Mouse (Mus musculus): ENCODE data around the gene Tas2r108. TPM values are rescaled to one million over a fixed set of nuclear protein-coding genes. Genes with fewer than 3 reads are reported as not detected.

Gene Tas2r108
- total RNA-seq (2021) = not detected

- intact Hi-C loops (cut with DNase I) = no loop called here
- no peak for DNase-seq
Measured at GRCm38 (mm10) chr6:40493229-40493628, at the start of gene Tas2r108. Gene Tas2r108 (plus strand): TSS chr6:40493529.

GRCm38 (mm10) chr6:40448626-40449025, 44.7 kb upstream of the Tas2r108 start:
- DNase-seq = no peak
- intact Hi-C loops (cut with DNase I) = no loop called here

GRCm38 (mm10) chr6:40454436-40455041, 38.8 kb upstream of the Tas2r108 start:
- intact Hi-C loops (cut with DNase I) = no loop called here
- DNase-seq = no peak

- intact Hi-C loops (cut with DNase I) = no loop called here
- no peak for DNase-seq
Measured at GRCm38 (mm10) chr6:40465710-40466109, 27.6 kb upstream of the Tas2r108 start.

- peak; percentile 89 to 92 for DNase-seq
Measured at GRCm38 (mm10) chr6:40470916-40471719, 22.2 kb upstream of the Tas2r108 start, which contains the start of gene Ssbp1. Gene Ssbp1 (plus strand): TSS chr6:40471352.

GRCm38 (mm10) chr6:40471720-40472010, 21.7 kb upstream of the Tas2r108 start:
- DNase-seq = no peak
- intact Hi-C loops (cut with DNase I) = loop anchor here (1.0 kb wide), 1 partner anchor 146 kb away; the partner anchor contains the start of gene Agk

More at GRCm38 (mm10) chr6:40470916-40471719, 22.2 kb upstream of the Tas2r108 start, which contains the start of gene Ssbp1:
- intact Hi-C loops (cut with DNase I) = loop anchor here (1.0 kb wide), 1 partner anchor 146 kb away; the partner anchor contains the start of gene Agk

GRCm38 (mm10) chr6:40476132-40476531, 17.2 kb upstream of the Tas2r108 start:
- intact Hi-C loops (cut with DNase I) = no loop called here
- no peak for DNase-seq

- intact Hi-C loops (cut with DNase I) = loop anchor here (2.0 kb wide), 1 partner anchor 209 kb away; no protein-coding TSS in a partner anchor
- DNase-seq = no peak
Measured at GRCm38 (mm10) chr6:40479705-40480104, 13.6 kb upstream of the Tas2r108 start.

GRCm38 (mm10) chr6:40482318-40482717, 11.0 kb upstream of the Tas2r108 start:
- DNase-seq = no peak
- intact Hi-C loops (cut with DNase I) = no loop called here

- no peak for DNase-seq
- intact Hi-C loops (cut with DNase I) = no loop called here
Measured at GRCm38 (mm10) chr6:40490933-40491332, 2.4 kb upstream of the Tas2r108 start, which contains the start of gene Tas2r137. Gene Tas2r137 (plus strand): TSS chr6:40491233.

GRCm38 (mm10) chr6:40519408-40519807, 26.1 kb downstream of the Tas2r108 start, which contains the start of gene Prss37:
Gene Prss37 (minus strand): TSS chr6:40519508.
- DNase-seq = no peak
- intact Hi-C loops (cut with DNase I) = no loop called here

Other genes starting within 250 kb of the Tas2r108 start
- gene Agk, start 168.4 kb upstream of the Tas2r108 start, total RNA-seq (2021) = 10 to 100 TPM; 17.9 to 18.1 TPM
- 1 to 10 TPM; 3.6 to 4.1 TPM for gene E330009J07Rik, start 57.4 kb upstream of the Tas2r108 start, total RNA-seq (2021)
- gene Wee2, start 54.4 kb upstream of the Tas2r108 start, total RNA-seq (2021) = not detected
- 10 to 100 TPM; 35.6 to 38.0 TPM for gene Ssbp1, start 22.2 kb upstream of the Tas2r108 start, total RNA-seq (2021)
- gene Tas2r137, start 2.3 kb upstream of the Tas2r108 start, total RNA-seq (2021) = not detected
- not detected for gene Prss37, start 26.0 kb downstream of the Tas2r108 start, total RNA-seq (2021)
- not detected for gene Olfr461, start 61.5 kb downstream of the Tas2r108 start, total RNA-seq (2021)
- gene Olfr460, start 76.0 kb downstream of the Tas2r108 start, total RNA-seq (2021) = not detected
- gene Clec5a, start 92.3 kb downstream of the Tas2r108 start, total RNA-seq (2021) = 1 to 10 TPM in 1 of 2 experiments, under 1 TPM in 1; 0.87 to 1.0 TPM
- gene Tas2r138, start 119.8 kb downstream of the Tas2r108 start, total RNA-seq (2021) = not detected
- under 1 TPM in 1 of 2 experiments, not detected in 1; 0.27 TPM for gene Mgam, start 135.3 kb downstream of the Tas2r108 start, total RNA-seq (2021)